Mouse (Mus musculus) E14TG2a.4 (cell line): ENCODE results near the gene Zfp119b.

Experiments used
- H3K27me3 ChIP-seq: 2 replicates; pipeline ENCODE4 v1.6.1; 2014; ENCODE audit warnings: low read length, control low read depth; ENCODE audit not compliant: insufficient read depth
- H3K36me3 ChIP-seq: 2 replicates; pipeline ENCODE4 v1.6.1; 2014; ENCODE audit warnings: low read length, control low read depth; ENCODE audit not compliant: insufficient read depth
- H3K4me1 ChIP-seq: replicated peaks from 2 replicates; pipeline ENCODE4 v1.6.1; 2014; ENCODE audit warnings: low read depth, low read length, control low read depth
- H3K4me3 ChIP-seq: replicated peaks from 2 replicates; pipeline ENCODE4 v1.5.1; 2014; ENCODE audit warnings: mild to moderate bottlenecking, low read length
- H3K9me3 ChIP-seq: 2 replicates; pipeline ENCODE4 v1.6.1; 2014; ENCODE audit warnings: low read length, control low read depth
- CTCF ChIP-seq: conservative IDR thresholded peaks from 2 replicates; pipeline ENCODE4 v1.5.1; 2014; ENCODE audit warnings: low read length
- NANOG ChIP-seq: IDR thresholded peaks from 2 replicates; pipeline ENCODE4 v1.6.1; 2014; ENCODE audit warnings: borderline replicate concordance, low read length, mixed read lengths
- POU5F1 ChIP-seq: IDR thresholded peaks from 2 replicates; pipeline ENCODE4 v1.6.1; 2014; ENCODE audit warnings: low read length, borderline replicate concordance

The Zfp119b gene

GRCm38 (mm10) chr17:55969966-55970891, 20.9 kb upstream of the Zfp119b start, which contains the start of gene Shd:
TSS of gene Shd (plus strand) at chr17:55970467.
- peaks cover 36% of the 10 kb centered on the region for H3K4me1 ChIP-seq
- H3K9me3 ChIP-seq: no peaks in the 10 kb centered on the region
- H3K36me3 ChIP-seq: peaks cover 34% of the 10 kb centered on the region
- H3K4me3 ChIP-seq: peak within 1 kb of the TSS; percentile 79
- no peak for TF ChIP-seq CTCF
- no peak for TF ChIP-seq NANOG
- no peak for TF ChIP-seq POU5F1
- peaks cover 51% of the 10 kb centered on the region for H3K27me3 ChIP-seq

- Histone ChIP-seq H3K4me1 (peaks cover 42% of the 10 kb centered on the region), H3K27me3 (peaks cover 51% of the 10 kb centered on the region), H3K9me3 (no peaks in the 10 kb centered on the region), H3K36me3 (peaks cover 41% of the 10 kb centered on the region), H3K4me3 (peak overlapping the region; percentile 79; the same call in 1 of the 2 replicates)
- TF ChIP-seq POU5F1 (no peak), NANOG (no peak), CTCF (no peak)
Measured at GRCm38 (mm10) chr17:55969560-55969959, 20.3 kb upstream of the Zfp119b start.

GRCm38 (mm10) chr17:55968210-55968609, 18.9 kb upstream of the Zfp119b start:
- TF ChIP-seq POU5F1 (no peak), NANOG (no peak), CTCF (no peak)
- Histone ChIP-seq H3K36me3 (peaks cover 52% of the 10 kb centered on the region), H3K27me3 (peaks cover 41% of the 10 kb centered on the region), H3K4me3 (no peak overlapping the region), H3K4me1 (peaks cover 46% of the 10 kb centered on the region), H3K9me3 (no peaks in the 10 kb centered on the region)

GRCm38 (mm10) chr17:55967186-55967585, 17.9 kb upstream of the Zfp119b start:
- TF ChIP-seq CTCF (no peak), POU5F1 (no peak), NANOG (no peak)
- H3K36me3 ChIP-seq: peaks cover 60% of the 10 kb centered on the region
- peaks cover 31% of the 10 kb centered on the region for H3K27me3 ChIP-seq
- no peak overlapping the region for H3K4me3 ChIP-seq
- no peaks in the 10 kb centered on the region for H3K9me3 ChIP-seq
- H3K4me1 ChIP-seq: peaks cover 51% of the 10 kb centered on the region

- H3K4me3 ChIP-seq: no peak overlapping the region
- H3K27me3 ChIP-seq: peaks cover 9% of the 10 kb centered on the region
- peaks cover 82% of the 10 kb centered on the region for H3K36me3 ChIP-seq
- TF ChIP-seq CTCF: no peak
- no peak for TF ChIP-seq NANOG
- no peak for TF ChIP-seq POU5F1
- H3K9me3 ChIP-seq: no peaks in the 10 kb centered on the region
- peaks cover 38% of the 10 kb centered on the region for H3K4me1 ChIP-seq
Measured at GRCm38 (mm10) chr17:55964996-55965395, 15.7 kb upstream of the Zfp119b start.

- H3K36me3 ChIP-seq: peaks cover 84% of the 10 kb centered on the region
- peaks cover 38% of the 10 kb centered on the region for H3K4me1 ChIP-seq
- TF ChIP-seq POU5F1 (no peak), NANOG (no peak), CTCF (no peak)
- H3K4me3 ChIP-seq: no peak overlapping the region
- peaks cover 4% of the 10 kb centered on the region for H3K27me3 ChIP-seq
- no peaks in the 10 kb centered on the region for H3K9me3 ChIP-seq
Measured at GRCm38 (mm10) chr17:55964496-55964895, 15.2 kb upstream of the Zfp119b start.

GRCm38 (mm10) chr17:55963171-55963570, 13.9 kb upstream of the Zfp119b start:
- no peak for TF ChIP-seq NANOG
- Histone ChIP-seq H3K36me3 (peaks cover 79% of the 10 kb centered on the region), H3K4me3 (no peak overlapping the region), H3K27me3 (no peaks in the 10 kb centered on the region), H3K9me3 (no peaks in the 10 kb centered on the region), H3K4me1 (peaks cover 41% of the 10 kb centered on the region)

GRCm38 (mm10) chr17:55961631-55962030, 12.3 kb upstream of the Zfp119b start:
- H3K4me3 ChIP-seq: no peak overlapping the region
- no peak for TF ChIP-seq POU5F1
- no peak for TF ChIP-seq CTCF
- TF ChIP-seq NANOG: no peak
- no peaks in the 10 kb centered on the region for H3K9me3 ChIP-seq
- peaks cover 63% of the 10 kb centered on the region for H3K36me3 ChIP-seq
- H3K4me1 ChIP-seq: peaks cover 54% of the 10 kb centered on the region
- no peaks in the 10 kb centered on the region for H3K27me3 ChIP-seq

GRCm38 (mm10) chr17:55960791-55961190, 11.5 kb upstream of the Zfp119b start:
- H3K27me3 ChIP-seq: no peaks in the 10 kb centered on the region
- no peak overlapping the region for H3K4me3 ChIP-seq
- TF ChIP-seq CTCF (no peak), NANOG (no peak), POU5F1 (no peak)
- peaks cover 55% of the 10 kb centered on the region for H3K36me3 ChIP-seq
- H3K9me3 ChIP-seq: no peaks in the 10 kb centered on the region
- H3K4me1 ChIP-seq: peaks cover 60% of the 10 kb centered on the region
